Mouse (Mus musculus) splenic B cell, adult 2 months (primary cell): ENCODE data around the gene Tgif2.

Experiments used
- DNase-seq: peaks from one replicate; pipeline ENCODE4 v3.0.0-alpha.2; 2011; ENCODE audit warnings: low read depth, low spot score
- H3K27me3 ChIP-seq: 2 replicates; pipeline ENCODE4 v1.6.1; 2012; ENCODE audit warnings: mild to moderate bottlenecking, low read length, moderate library complexity, mixed read lengths; ENCODE audit not compliant: control insufficient read depth, poor library complexity, insufficient read depth, severe bottlenecking
- H3K36me3 ChIP-seq: 2 replicates; pipeline ENCODE4 v1.6.1; 2012; ENCODE audit warnings: mild to moderate bottlenecking, low read length, moderate library complexity, mixed read lengths; ENCODE audit not compliant: control insufficient read depth, poor library complexity, insufficient read depth, severe bottlenecking

Tgif2 gene

DNA sequence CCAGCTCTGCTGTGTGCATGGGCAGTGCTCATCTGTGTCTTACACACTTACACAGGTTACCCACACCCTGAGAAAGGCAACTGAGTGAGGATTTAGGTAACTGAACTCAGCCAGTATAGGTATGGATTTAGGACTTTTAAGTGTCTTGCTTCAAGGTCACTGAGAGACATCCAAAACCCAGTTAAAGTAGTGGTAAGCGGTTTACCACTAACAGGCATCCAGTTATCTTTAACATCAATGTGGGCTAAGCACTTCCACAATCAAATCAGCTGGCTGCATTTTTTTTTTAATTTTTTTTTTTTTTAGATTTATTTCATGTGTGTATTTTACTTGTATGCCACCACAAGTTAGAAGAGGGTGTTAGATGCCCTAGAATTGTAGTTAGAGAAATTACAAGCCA, 16.5 kb downstream of the Tgif2 start:
- H3K36me3 ChIP-seq = peaks cover 2% of the 10 kb centered on the region; the same call in 1 of the 2 replicates
- DNase-seq = no peak
- H3K27me3 ChIP-seq = no peaks in the 10 kb centered on the region

DNA sequence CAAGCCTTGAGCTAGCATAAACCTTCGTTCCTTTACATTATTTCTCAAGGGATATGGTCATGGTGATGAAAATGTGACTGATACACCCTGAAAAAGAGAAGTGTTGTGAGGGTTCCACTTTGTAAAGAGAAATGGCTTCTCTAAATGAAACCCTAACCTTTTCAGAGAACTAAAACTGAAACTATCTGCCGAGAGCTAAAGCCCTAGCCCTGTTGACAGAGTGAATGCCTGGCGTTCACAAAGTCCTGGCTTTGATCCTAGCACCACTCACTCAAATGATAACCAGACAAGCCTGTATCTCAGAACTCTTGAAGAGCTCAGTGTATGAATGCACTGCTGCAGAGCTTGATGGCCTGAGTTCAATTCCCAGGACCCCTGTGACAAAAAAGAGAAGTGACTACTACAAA, 17.6 kb downstream of the Tgif2 start:
- H3K27me3 ChIP-seq = no peaks in the 10 kb centered on the region
- no peaks in the 10 kb centered on the region for H3K36me3 ChIP-seq
- DNase-seq = peak; percentile 60

DNA sequence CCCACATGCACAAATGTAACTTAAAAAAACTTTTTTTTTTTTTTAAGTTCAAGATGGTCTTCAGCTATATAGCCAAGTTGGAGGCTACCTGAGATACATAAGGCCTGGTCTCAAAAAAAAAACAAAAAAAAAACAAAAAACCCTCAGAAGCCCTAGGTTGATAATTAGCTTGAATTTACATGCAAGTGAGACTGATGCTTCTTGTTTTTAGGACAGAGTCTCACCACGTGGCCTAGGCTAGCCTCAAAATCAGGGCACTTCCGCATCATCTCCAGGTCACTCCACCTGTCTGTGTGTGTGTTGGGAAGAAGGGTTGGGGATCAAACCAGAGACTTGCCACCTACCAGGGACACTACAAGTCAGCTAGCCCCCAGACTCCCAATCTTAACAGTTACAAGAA, 18.0 kb downstream of the Tgif2 start, which contains the start of gene 4930518I15Rik:
4930518I15Rik (minus strand) TSS at position 112 of the 400 bp plus-strand sequence.
- Histone ChIP-seq H3K36me3 (no peaks in the 10 kb centered on the region), H3K27me3 (no peaks in the 10 kb centered on the region)
- peak; percentile 15 for DNase-seq

DNA sequence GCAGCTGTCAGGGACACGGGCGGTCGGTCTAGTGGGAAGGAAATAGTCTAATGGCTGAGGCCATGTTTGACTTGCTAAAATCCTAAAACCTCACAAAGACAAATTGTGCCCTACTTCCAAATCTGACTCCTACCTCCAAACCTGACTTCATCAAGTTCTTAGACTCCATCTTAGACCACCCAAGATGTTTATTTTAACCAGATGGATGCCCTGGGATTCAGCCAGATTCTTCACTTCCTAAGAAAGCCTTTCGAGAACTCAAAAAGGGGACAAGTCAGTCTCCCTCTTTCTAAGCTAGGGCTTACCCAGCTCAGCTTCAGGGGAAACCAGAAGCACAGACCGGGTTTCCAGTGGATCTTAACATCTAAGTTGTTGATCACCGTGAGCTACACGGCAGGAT, 18.9 kb downstream of the Tgif2 start:
- no peaks in the 10 kb centered on the region for H3K36me3 ChIP-seq
- DNase-seq = no peak
- H3K27me3 ChIP-seq = no peaks in the 10 kb centered on the region

DNA sequence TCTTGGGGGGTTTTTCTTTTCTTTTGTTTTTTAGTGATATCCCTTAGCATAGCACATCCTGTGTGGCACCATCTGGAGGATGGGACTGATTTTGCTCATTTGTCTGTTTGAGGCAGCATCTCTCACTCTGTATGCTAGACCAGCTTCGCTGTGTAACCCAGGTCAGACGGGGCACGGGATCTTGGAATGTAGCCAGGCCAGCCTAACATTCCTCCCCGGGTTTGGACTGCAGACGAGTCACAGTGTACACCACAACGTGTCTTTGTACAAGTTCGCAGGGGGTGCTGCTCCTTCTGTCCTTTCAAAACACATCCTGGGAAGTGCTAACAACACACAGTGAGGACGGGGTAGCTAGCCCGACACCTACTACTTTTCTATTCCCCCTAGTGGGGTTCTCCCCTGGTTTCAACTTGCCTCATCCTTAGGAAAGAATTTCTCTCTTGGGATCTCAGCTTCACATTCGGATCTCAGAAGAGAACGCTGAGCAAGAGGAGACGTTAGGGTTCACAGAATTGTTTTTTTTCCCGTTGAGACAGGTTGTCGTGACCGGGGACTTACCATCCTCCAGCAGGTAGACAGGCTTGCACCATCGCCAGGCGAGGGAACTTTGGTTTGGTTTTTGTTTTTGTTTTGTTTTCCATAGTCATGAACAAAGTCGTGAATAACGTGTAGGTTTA, 22.4 kb downstream of the Tgif2 start:
- DNase-seq = peak; percentile 44
- no peaks in the 10 kb centered on the region for H3K27me3 ChIP-seq

DNA sequence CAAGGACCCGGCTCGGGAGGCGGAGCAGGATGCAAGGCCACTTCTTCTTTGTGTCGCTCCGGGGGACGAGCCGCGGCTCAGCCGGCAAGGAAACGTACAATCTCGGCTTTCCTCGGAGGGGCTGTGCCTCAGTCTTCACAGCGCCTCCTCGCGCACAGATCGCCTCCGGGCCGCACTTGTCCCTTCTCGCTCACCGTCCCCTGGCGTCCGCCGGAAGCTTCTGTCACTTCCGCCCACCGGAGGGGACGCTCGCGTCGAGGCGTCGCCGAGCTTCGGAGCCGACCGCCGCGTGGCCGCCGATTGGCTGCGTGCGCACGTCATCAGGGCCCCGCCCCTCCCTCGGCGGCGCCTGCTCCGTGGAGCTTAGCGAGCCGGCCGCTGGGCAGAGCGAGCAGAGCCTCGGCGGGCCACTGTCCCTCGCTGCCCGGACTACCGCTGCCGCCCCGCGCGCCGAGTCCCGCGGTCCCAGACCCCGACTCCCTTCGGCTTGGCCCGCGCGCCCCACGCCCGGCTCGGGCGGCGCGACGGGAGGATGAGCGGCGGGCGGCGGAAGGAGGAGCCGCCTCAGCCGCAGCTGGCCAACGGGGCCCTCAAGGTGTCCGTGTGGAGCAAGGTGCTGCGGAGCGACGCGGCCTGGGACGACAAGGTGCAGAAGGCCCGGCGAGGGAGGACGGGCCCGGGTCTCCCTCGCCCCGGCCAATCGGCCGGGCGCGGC, 23.1 kb downstream of the Tgif2 start, which contains the start of gene Rab5if:
Rab5if (plus strand) TSS at position 357 of the 715 bp plus-strand sequence.
- H3K36me3 ChIP-seq = peaks cover 2% of the 10 kb centered on the region
- H3K27me3 ChIP-seq = no peaks in the 10 kb centered on the region
- peak; percentile 98 for DNase-seq

More for the DNA sequence above, 22.4 kb downstream of the Tgif2 start:
- peaks cover 1% of the 10 kb centered on the region; the same call in 1 of the 2 replicates for H3K36me3 ChIP-seq

DNA sequence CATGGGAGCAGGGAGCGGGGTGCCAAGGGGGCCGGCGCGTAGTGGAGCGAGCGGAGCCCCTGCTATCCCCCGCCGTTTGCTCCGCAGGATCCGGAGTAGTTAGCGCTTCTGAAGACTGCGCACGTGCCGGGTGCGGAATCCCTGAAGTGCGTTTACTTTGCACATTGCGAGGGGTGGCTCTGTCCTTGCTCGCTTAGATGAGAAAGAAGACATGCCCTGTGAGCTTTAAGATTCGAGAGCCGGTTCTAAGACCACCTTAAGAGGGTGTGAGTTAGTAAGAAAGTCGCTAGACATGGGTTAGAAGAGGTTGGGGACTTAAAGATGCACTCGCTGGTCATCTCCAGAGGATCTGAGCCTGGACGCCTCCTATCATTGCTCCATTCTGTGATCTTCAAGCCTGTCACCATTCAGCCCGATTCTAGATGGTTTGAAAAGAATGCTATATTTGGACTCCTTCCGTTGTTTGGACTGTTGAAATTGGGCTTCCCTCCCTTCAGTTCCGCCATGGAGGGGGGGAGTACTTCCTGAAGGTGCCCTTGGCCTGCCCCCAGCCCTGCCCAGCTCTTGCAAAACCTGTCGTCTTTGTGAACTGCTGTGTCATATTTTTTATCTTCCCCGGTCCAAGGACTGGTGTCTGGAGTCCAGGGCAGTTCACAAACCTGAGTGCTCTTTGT, 23.8 kb downstream of the Tgif2 start:
- peak; percentile 54 for DNase-seq
- no peaks in the 10 kb centered on the region for H3K27me3 ChIP-seq
- H3K36me3 ChIP-seq = peaks cover 6% of the 10 kb centered on the region

DNA sequence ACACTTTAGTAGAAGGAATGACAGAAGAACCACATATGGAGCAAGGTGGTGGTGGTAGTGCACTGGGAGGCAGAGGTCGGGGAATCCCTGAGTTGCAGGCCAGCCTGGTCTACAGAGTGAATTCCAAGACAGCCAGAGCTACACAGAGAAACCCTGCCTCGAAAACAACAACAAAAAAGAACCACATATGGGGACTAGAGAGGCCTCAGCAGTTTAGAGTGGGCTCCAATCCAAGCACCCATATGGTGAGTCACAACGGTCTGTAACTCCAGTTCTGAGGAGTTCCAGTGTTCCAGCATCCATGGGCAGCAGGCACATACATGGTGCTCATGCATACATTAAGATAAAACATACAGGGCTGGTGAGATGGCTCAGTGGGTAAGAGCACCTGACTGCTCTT, 24.7 kb downstream of the Tgif2 start:
- Histone ChIP-seq H3K36me3 (peaks cover 7% of the 10 kb centered on the region), H3K27me3 (no peaks in the 10 kb centered on the region)
- DNase-seq = no peak

DNA sequence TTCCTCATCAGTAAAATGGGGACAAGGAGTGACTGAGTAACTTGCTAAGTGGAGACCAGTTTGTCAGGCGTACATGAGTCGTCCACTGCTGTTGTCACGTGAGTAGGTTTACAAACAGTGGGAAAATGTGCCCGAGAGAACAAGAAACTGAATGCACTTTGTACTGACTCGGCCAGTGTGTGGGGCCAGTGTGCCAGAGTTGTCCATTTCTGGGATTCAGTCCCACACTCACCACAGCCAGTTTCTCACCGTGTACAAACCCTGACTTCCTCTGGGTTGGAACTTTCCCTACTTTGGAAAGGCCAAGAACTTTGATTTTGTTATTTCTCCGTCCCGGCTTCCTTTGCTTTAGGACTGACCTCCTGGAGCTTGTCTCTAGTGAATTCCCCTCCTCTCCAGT, 29.2 kb downstream of the Tgif2 start:
- Histone ChIP-seq H3K27me3 (no peaks in the 10 kb centered on the region), H3K36me3 (peaks cover 13% of the 10 kb centered on the region)
- no peak for DNase-seq

DNA sequence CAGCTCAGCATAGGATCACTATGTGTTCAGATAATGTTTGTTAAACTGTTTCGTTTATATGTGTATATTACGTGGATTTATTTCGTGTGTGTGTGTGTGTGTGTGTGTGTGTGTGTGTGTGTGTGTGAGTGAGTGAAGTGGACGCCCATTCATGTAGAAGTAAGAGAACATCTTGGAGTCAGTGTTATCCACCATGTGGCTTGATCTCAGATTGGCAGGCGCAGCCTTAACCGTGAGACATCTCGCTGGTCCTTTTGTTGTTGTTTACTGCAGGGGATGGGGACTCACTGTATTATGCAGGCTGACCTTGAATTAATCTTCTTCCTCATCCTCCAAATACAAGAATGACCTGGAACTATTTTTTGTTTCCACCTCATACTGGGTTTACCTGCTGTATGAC, 29.7 kb downstream of the Tgif2 start:
- no peak for DNase-seq
- peaks cover 13% of the 10 kb centered on the region for H3K36me3 ChIP-seq
- no peaks in the 10 kb centered on the region for H3K27me3 ChIP-seq

DNA sequence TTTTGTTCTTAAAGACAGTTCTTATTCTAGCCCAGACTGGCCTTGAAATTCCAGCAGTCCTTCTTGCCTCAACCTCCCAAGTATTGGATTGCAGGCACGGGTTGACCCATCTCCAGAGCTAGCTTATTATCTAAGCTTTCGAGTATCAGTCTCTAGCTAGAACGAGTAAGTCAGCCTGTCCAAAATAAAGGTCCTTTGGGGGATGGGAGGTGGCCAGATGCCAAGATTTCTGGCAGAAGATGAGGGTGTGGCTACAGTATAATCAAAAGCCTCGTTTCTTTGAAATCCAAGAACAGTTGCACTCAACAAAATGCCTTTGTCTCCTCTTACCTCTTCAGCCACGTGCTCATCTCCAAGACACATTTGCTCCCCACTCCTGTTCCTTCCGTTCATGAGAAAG, 30.7 kb downstream of the Tgif2 start:
- peaks cover 13% of the 10 kb centered on the region for H3K36me3 ChIP-seq
- no peak for DNase-seq
- no peaks in the 10 kb centered on the region for H3K27me3 ChIP-seq

DNA sequence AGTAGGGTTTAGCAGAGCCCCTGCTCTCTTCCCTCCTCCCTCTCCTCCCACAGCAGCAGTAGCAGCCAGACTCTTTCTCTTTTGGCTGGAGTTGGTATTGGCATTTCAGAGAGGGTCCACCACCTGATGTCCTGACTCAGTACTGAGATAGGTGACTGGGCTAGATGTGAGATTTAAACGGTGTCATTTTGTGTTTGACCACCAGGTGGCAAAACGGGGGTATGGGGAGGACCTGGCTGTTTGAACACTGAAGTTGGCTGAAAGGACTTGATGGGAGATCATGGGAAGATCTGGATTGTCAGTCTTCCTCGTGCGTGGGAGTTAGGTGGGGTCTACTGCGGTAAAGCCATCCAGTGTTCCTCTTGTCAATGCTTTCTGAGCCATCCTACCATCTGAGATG, 33.8 kb downstream of the Tgif2 start:
- no peaks in the 10 kb centered on the region for H3K27me3 ChIP-seq
- peaks cover 7% of the 10 kb centered on the region for H3K36me3 ChIP-seq
- DNase-seq = peak; percentile 83

DNA sequence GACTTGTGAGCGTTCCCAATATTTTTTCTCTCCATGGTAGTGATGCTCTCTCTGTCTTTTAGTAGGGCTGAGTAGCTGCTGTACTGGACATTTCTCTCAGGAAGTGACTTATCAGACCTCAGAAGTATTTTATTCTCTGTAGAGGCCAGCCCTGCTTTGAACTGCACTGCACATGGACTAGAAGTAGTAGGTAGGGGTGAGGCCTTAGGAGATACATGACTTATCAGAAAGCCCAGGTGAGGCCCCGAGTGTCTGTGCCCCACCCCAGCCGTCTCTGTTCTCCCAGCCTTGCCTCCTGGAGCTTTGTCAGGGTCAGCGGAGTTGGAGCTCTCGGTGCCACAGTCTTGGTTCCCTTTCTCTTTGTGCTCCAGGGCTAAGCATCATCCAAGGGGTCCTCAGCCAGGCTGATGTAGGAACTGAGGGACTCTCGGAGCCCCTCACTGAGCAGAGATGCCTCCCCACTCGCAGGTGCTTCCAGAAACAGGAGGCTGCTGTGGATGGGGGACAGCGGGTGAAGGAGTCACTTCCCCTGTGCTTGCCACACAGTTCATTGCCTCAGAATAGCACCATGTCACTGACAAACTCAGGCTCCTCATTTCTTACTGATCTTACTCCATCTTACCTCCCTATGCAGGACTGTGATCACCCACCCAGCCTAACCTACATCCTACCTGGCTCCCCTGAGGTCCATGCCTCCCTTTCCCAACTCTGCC, 34.4 kb downstream of the Tgif2 start:
- peaks cover 6% of the 10 kb centered on the region for H3K36me3 ChIP-seq
- no peak for DNase-seq
- no peaks in the 10 kb centered on the region for H3K27me3 ChIP-seq

DNA sequence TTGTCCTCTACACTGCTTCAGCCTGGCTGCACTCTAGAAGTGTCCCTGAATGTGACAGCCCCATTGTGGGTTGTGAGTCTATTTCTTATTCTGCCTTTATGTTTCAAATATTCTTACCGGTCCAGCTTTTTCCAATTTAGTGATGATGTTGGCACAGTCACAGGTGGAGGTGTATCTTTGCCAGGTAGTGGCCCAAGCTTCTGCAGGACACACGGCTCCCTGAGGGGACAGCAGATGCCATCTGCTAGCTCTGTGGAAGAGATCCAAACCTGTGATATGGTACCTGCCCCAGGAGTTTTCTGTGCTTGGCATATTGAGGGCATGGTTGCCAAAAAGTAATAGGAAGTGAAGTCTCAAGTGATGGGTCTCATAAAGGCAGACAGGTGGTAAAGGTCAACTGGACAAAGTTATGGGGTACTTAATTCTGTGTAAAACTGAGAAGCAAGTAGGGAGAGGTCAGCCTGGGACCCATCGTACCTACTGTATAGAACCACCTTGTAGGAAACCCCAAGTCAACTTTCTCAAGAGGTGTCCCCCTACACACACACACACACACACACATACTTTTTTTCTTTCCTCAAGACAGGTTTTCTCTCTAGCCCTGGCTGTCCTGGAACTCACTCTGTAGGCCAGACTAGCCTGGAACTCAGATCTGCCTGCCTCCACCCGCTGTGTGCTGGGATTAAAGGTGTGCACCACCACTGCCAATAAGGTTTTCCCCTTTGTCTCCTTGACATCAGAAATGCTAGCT, 35.1 kb downstream of the Tgif2 start:
- DNase-seq = no peak
- peaks cover 6% of the 10 kb centered on the region for H3K36me3 ChIP-seq
- H3K27me3 ChIP-seq = no peaks in the 10 kb centered on the region
